Mouse (Mus musculus) lung, adult 2 months (tissue): ENCODE results near the gene Hdx.

Experiments
- CTCF ChIP-seq: fragments of 200-500 bp; IDR thresholded peaks from 2 replicates; pipeline ENCODE4 v1.5.1; 2011; ENCODE audit warnings: mild to moderate bottlenecking, low read length, control low read depth; ENCODE audit not compliant: insufficient read depth
- POLR2A ChIP-seq: fragments of 200-500 bp; IDR thresholded peaks from 2 replicates; pipeline ENCODE4 v1.6.1; 2011; ENCODE audit warnings: low read depth, mild to moderate bottlenecking, control low read depth, low read length, borderline replicate concordance; ENCODE audit errors: extremely low read depth

DNA sequence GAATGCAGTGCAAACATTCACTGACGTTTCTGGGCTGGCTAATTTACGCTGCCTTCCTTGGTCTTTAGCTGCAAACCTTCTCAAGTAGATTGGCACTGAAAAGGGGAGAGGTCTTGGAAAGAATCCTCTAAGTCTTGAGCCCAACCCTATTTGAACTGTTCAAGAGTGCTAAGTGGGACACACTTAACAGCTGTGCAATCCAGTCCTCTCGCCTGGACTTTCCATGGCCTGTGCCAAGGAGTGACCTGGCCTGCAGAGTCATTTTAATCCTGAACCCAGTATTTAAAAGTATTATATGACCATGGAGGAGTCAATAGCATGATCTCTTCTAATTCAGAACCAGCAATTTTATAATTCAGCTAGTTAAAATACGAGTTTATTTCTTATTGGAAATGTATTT, 109.3 kb downstream of the Hdx start:
- TF ChIP-seq CTCF (no peak), POLR2A (no peak)
